Mouse (Mus musculus): ENCODE measurements around the gene Farsa. TPM values are rescaled to one million over a fixed set of nuclear protein-coding genes. Genes with fewer than 3 reads are reported as not detected.
"Not testable (repeated sequence)": the region's sequence is repeated elsewhere in the genome, so short reads cannot be mapped to it uniquely, and the experiment has no call there.

Gene Farsa
- polyA plus RNA-seq, 1 experiment from 2014 or later, result 90.1 TPM

GRCm38 (mm10) chr8:84814555-84815441, 42.0 kb upstream of the Farsa start:
- Histone ChIP-seq H3K9me3 (ENCODE audit: control insufficient read depth, low read length) (no peaks in the 10 kb centered on the region), H3K9ac (ENCODE audit: low read length) (0 out of 2 replicates have a peak overlapping the region, but pooled peaks have one; percentile 26), H3K4me1 (replicated peaks; ENCODE audit: control insufficient read depth, insufficient read depth, low read length) (peaks cover 15% of the 10 kb centered on the region), H3K36me3 (ENCODE audit: control insufficient read depth, insufficient read depth, low read length) (no peaks in the 10 kb centered on the region), H3K27ac (ENCODE audit: low read length) (no peak overlapping the region), H3K4me2 (ENCODE audit: low read depth, low read length) (no peak overlapping the region), H3K4me3 (ENCODE audit: low read length) (no peak overlapping the region), H3K27me3 (ENCODE audit: control insufficient read depth, insufficient read depth, low read depth, low read length) (no peaks in the 10 kb centered on the region; the same call in 1 of the 2 replicates)
- no peak for ATAC-seq (ENCODE audit: low read depth)
- 43% methylated on average over 19 of the region's 19 CpGs for WGBS

- Histone ChIP-seq H3K9ac (ENCODE audit: low read length) (0 out of 2 replicates have a peak overlapping the region, but pooled peaks have one; percentile 26), H3K4me1 (replicated peaks; ENCODE audit: control insufficient read depth, insufficient read depth, low read length) (peaks cover 15% of the 10 kb centered on the region), H3K4me2 (ENCODE audit: low read depth, low read length) (no peak overlapping the region), H3K4me3 (ENCODE audit: low read length) (no peak overlapping the region), H3K9me3 (ENCODE audit: control insufficient read depth, low read length) (no peaks in the 10 kb centered on the region), H3K27me3 (ENCODE audit: control insufficient read depth, insufficient read depth, low read depth, low read length) (no peaks in the 10 kb centered on the region; the same call in 1 of the 2 replicates), H3K36me3 (ENCODE audit: control insufficient read depth, insufficient read depth, low read length) (no peaks in the 10 kb centered on the region), H3K27ac (ENCODE audit: low read length) (no peak overlapping the region)
- 9% methylated on average over 9 of the region's 9 CpGs for WGBS
- peak; percentile 78 for ATAC-seq (ENCODE audit: low read depth)
These were observed 41.2 kb upstream of the Farsa start for GRCm38 (mm10) chr8:84815547-84815946.

- no peak overlapping the region for H3K9ac ChIP-seq (ENCODE audit: low read length)
- H3K4me3 ChIP-seq (ENCODE audit: low read length), result no peak overlapping the region
- H3K27ac ChIP-seq (ENCODE audit: low read length), result no peak overlapping the region
- H3K27me3 ChIP-seq (ENCODE audit: control insufficient read depth, insufficient read depth, low read depth, low read length), result no peaks in the 10 kb centered on the region; the same call in 1 of the 2 replicates
- H3K36me3 ChIP-seq (ENCODE audit: control insufficient read depth, insufficient read depth, low read length), result no peaks in the 10 kb centered on the region
- ATAC-seq (ENCODE audit: low read depth), result no peak
- H3K4me2 ChIP-seq (ENCODE audit: low read depth, low read length), result no peak overlapping the region
- WGBS, result 72% methylated on average over 17 of the region's 17 CpGs
- H3K4me1 ChIP-seq (replicated peaks; ENCODE audit: control insufficient read depth, insufficient read depth, low read length), result peaks cover 11% of the 10 kb centered on the region
- no peaks in the 10 kb centered on the region for H3K9me3 ChIP-seq (ENCODE audit: control insufficient read depth, low read length)
These were observed 40.7 kb upstream of the Farsa start for GRCm38 (mm10) chr8:84816117-84816516.

- Histone ChIP-seq H3K4me3 (ENCODE audit: low read length) (no peak within 1 kb of the TSS), H3K9me3 (ENCODE audit: control insufficient read depth, low read length) (no peaks in the 10 kb centered on the region), H3K4me2 (ENCODE audit: low read depth, low read length) (peak within 1 kb of the TSS; percentile 39; the same call in 1 of the 2 replicates), H3K36me3 (ENCODE audit: control insufficient read depth, insufficient read depth, low read length) (no peaks in the 10 kb centered on the region), H3K27me3 (ENCODE audit: control insufficient read depth, insufficient read depth, low read depth, low read length) (no peaks in the 10 kb centered on the region), H3K27ac (ENCODE audit: low read length) (no peak within 1 kb of the TSS), H3K4me1 (replicated peaks; ENCODE audit: control insufficient read depth, insufficient read depth, low read length) (no peaks in the 10 kb centered on the region), H3K9ac (ENCODE audit: low read length) (no peak within 1 kb of the TSS)
- no peak for ATAC-seq (ENCODE audit: low read depth)
- WGBS, result 39% methylated on average over 3 of the region's 3 CpGs
These were observed 34.1 kb upstream of the Farsa start, which contains the start of gene Dand5 for GRCm38 (mm10) chr8:84822723-84823122. TSS of gene Dand5 (minus strand) at chr8:84822823.

- WGBS, result under 1% methylated on average over 18 of the region's 18 CpGs
- Histone ChIP-seq H3K27me3 (ENCODE audit: control insufficient read depth, insufficient read depth, low read depth, low read length) (no peaks in the 10 kb centered on the region), H3K9ac (ENCODE audit: low read length) (no peak overlapping the region), H3K9me3 (ENCODE audit: control insufficient read depth, low read length) (no peaks in the 10 kb centered on the region), H3K27ac (ENCODE audit: low read length) (no peak overlapping the region), H3K36me3 (ENCODE audit: control insufficient read depth, insufficient read depth, low read length) (no peaks in the 10 kb centered on the region), H3K4me2 (ENCODE audit: low read depth, low read length) (peak overlapping the region; percentile 39; the same call in 1 of the 2 replicates), H3K4me3 (ENCODE audit: low read length) (no peak overlapping the region), H3K4me1 (replicated peaks; ENCODE audit: control insufficient read depth, insufficient read depth, low read length) (no peaks in the 10 kb centered on the region)
- peak; percentile 83 for ATAC-seq (ENCODE audit: low read depth)
These were observed 33.1 kb upstream of the Farsa start for GRCm38 (mm10) chr8:84823653-84824052.

- Histone ChIP-seq H3K4me3 (ENCODE audit: low read length) (no peak overlapping the region), H3K27ac (ENCODE audit: low read length) (no peak overlapping the region), H3K36me3 (ENCODE audit: control insufficient read depth, insufficient read depth, low read length) (no peaks in the 10 kb centered on the region), H3K27me3 (ENCODE audit: control insufficient read depth, insufficient read depth, low read depth, low read length) (no peaks in the 10 kb centered on the region), H3K9me3 (ENCODE audit: control insufficient read depth, low read length) (no peaks in the 10 kb centered on the region), H3K4me2 (ENCODE audit: low read depth, low read length) (no peak overlapping the region), H3K4me1 (replicated peaks; ENCODE audit: control insufficient read depth, insufficient read depth, low read length) (no peaks in the 10 kb centered on the region), H3K9ac (ENCODE audit: low read length) (no peak overlapping the region)
- ATAC-seq (ENCODE audit: low read depth), result no peak
- 38% methylated on average over 4 of the region's 4 CpGs for WGBS
These were observed 31.2 kb upstream of the Farsa start for GRCm38 (mm10) chr8:84825636-84826035.

GRCm38 (mm10) chr8:84826518-84826917, 30.3 kb upstream of the Farsa start:
- WGBS, result 76% methylated on average over 1 of the region's 2 CpGs
- not testable (repeated sequence) for H3K27me3 ChIP-seq (ENCODE audit: control insufficient read depth, insufficient read depth, low read depth, low read length); H3K4me2 ChIP-seq (ENCODE audit: low read depth, low read length); H3K9ac ChIP-seq (ENCODE audit: low read length); H3K9me3 ChIP-seq (ENCODE audit: control insufficient read depth, low read length); ATAC-seq (ENCODE audit: low read depth); H3K4me3 ChIP-seq (ENCODE audit: low read length); H3K4me1 ChIP-seq (replicated peaks; ENCODE audit: control insufficient read depth, insufficient read depth, low read length); H3K36me3 ChIP-seq (ENCODE audit: control insufficient read depth, insufficient read depth, low read length); H3K27ac ChIP-seq (ENCODE audit: low read length)

- Histone ChIP-seq H3K27ac (ENCODE audit: low read length) (peak within 1 kb of the TSS; percentile 94), H3K4me3 (ENCODE audit: low read length) (peak within 1 kb of the TSS; percentile 90), H3K9me3 (ENCODE audit: control insufficient read depth, low read length) (no peaks in the 10 kb centered on the region), H3K4me2 (ENCODE audit: low read depth, low read length) (peak within 1 kb of the TSS; percentile 52), H3K4me1 (replicated peaks; ENCODE audit: control insufficient read depth, insufficient read depth, low read length) (peaks cover 18% of the 10 kb centered on the region), H3K9ac (ENCODE audit: low read length) (peak within 1 kb of the TSS; percentile 99), H3K27me3 (ENCODE audit: control insufficient read depth, insufficient read depth, low read depth, low read length) (no peaks in the 10 kb centered on the region), H3K36me3 (ENCODE audit: control insufficient read depth, insufficient read depth, low read length) (peaks cover 10% of the 10 kb centered on the region; the same call in 1 of the 2 replicates)
- WGBS, result 71% methylated on average over 11 of the region's 11 CpGs
- no peak for ATAC-seq (ENCODE audit: low read depth)
These were observed 25.3 kb upstream of the Farsa start, which contains the start of gene Gadd45gip1 for GRCm38 (mm10) chr8:84831490-84831889. TSS of gene Gadd45gip1 (plus strand) at chr8:84831522.

GRCm38 (mm10) chr8:84832034-84832717, 24.6 kb upstream of the Farsa start:
- H3K36me3 ChIP-seq (ENCODE audit: control insufficient read depth, insufficient read depth, low read length), result peaks cover 14% of the 10 kb centered on the region; the same call in 1 of the 2 replicates
- H3K9ac ChIP-seq (ENCODE audit: low read length), result peak overlapping the region; percentile 99
- H3K27ac ChIP-seq (ENCODE audit: low read length), result peak overlapping the region; percentile 94
- ATAC-seq (ENCODE audit: low read depth), result peak; percentile 83
- H3K27me3 ChIP-seq (ENCODE audit: control insufficient read depth, insufficient read depth, low read depth, low read length), result no peaks in the 10 kb centered on the region
- H3K4me2 ChIP-seq (ENCODE audit: low read depth, low read length), result peak overlapping the region; percentile 52
- no peaks in the 10 kb centered on the region for H3K9me3 ChIP-seq (ENCODE audit: control insufficient read depth, low read length)
- H3K4me1 ChIP-seq (replicated peaks; ENCODE audit: control insufficient read depth, insufficient read depth, low read length), result peaks cover 18% of the 10 kb centered on the region
- WGBS, result under 1% methylated on average over 47 of the region's 59 CpGs
- peak overlapping the region; percentile 90 for H3K4me3 ChIP-seq (ENCODE audit: low read length)

Measured in lung, embryonic 16.5 days (tissue).